Mouse (Mus musculus): ENCODE data around the gene Casp9. TPM values are rescaled to one million over a fixed set of nuclear protein-coding genes. Genes with fewer than 3 reads are reported as not detected.

Gene Casp9
- polyA plus RNA-seq, 1 experiment from 2014 or later: 13.5 TPM

- ATAC-seq: no peak
- Histone ChIP-seq H3K4me2 (no peak overlapping the region), H3K27me3 (replicated peaks) (no peaks in the 10 kb centered on the region), H3K36me3 (peaks cover 56% of the 10 kb centered on the region), H3K9ac (no peak overlapping the region), H3K4me1 (no peaks in the 10 kb centered on the region), H3K4me3 (no peak overlapping the region), H3K9me3 (replicated peaks) (no peaks in the 10 kb centered on the region), H3K27ac (no peak overlapping the region)
- 90% methylated on average over 20 of the region's 20 CpGs for WGBS (ENCODE audit: insufficient replicate concordance)
These were observed 65.1 kb downstream of the Casp9 start for GRCm38 (mm10) chr4:141858501-141858900.

GRCm38 (mm10) chr4:141859351-141859750, 65.9 kb downstream of the Casp9 start:
- 94% methylated on average over 14 of the region's 14 CpGs for WGBS (ENCODE audit: insufficient replicate concordance)
- H3K9ac ChIP-seq: no peak overlapping the region

GRCm38 (mm10) chr4:141860246-141860841, 66.9 kb downstream of the Casp9 start:
- WGBS (ENCODE audit: insufficient replicate concordance): 72% methylated on average over 19 of the region's 19 CpGs

More at GRCm38 (mm10) chr4:141859351-141859750, 65.9 kb downstream of the Casp9 start:
- no peaks in the 10 kb centered on the region for H3K9me3 ChIP-seq (replicated peaks)
- H3K27me3 ChIP-seq (replicated peaks): no peaks in the 10 kb centered on the region
- H3K27ac ChIP-seq: no peak overlapping the region
- H3K4me2 ChIP-seq: no peak overlapping the region
- no peak overlapping the region for H3K4me3 ChIP-seq
- H3K4me1 ChIP-seq: peaks cover 4% of the 10 kb centered on the region; the same call in 1 of the 2 replicates
- peaks cover 65% of the 10 kb centered on the region for H3K36me3 ChIP-seq
- no peak for ATAC-seq

GRCm38 (mm10) chr4:141861591-141862295, 68.3 kb downstream of the Casp9 start:
- H3K9ac ChIP-seq: no peak overlapping the region
- H3K4me1 ChIP-seq: peaks cover 9% of the 10 kb centered on the region
- ATAC-seq: no peak
- no peak overlapping the region for H3K4me2 ChIP-seq
- H3K36me3 ChIP-seq: peaks cover 87% of the 10 kb centered on the region
- H3K9me3 ChIP-seq (replicated peaks): no peaks in the 10 kb centered on the region
- no peak overlapping the region for H3K4me3 ChIP-seq
- 71% methylated on average over 17 of the region's 17 CpGs for WGBS (ENCODE audit: insufficient replicate concordance)
- 0 out of 2 replicates have a peak overlapping the region, but pooled peaks have one; percentile 4 for H3K27ac ChIP-seq
- H3K27me3 ChIP-seq (replicated peaks): no peaks in the 10 kb centered on the region

More at GRCm38 (mm10) chr4:141860246-141860841, 66.9 kb downstream of the Casp9 start:
- peaks cover 4% of the 10 kb centered on the region; the same call in 1 of the 2 replicates for H3K4me1 ChIP-seq
- no peak overlapping the region for H3K27ac ChIP-seq
- no peak for ATAC-seq
- no peak overlapping the region for H3K9ac ChIP-seq
- no peaks in the 10 kb centered on the region for H3K9me3 ChIP-seq (replicated peaks)
- H3K4me2 ChIP-seq: no peak overlapping the region
- no peaks in the 10 kb centered on the region for H3K27me3 ChIP-seq (replicated peaks)
- H3K36me3 ChIP-seq: peaks cover 74% of the 10 kb centered on the region
- no peak overlapping the region for H3K4me3 ChIP-seq

DNA sequence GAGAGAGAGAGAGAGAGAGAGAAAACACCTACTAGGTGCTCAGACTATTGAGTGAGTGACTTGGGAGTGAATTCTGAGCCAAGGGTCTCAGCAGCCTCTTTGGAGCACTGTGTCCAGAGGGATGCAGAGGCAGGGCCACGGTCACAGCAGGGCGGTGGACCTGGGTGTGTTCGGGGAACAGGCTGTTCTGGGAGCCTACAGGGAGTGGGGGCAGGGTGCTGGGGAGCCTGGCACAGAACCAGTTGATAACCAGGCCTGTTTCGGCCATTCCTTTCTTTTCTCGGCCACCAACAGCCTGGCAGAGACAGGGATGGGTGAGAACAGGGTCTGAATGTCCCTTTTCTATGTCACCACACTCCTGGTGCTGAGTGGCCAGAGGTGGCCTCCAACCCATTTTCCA, 69.5 kb downstream of the Casp9 start:
- Histone ChIP-seq H3K27me3 (replicated peaks) (no peaks in the 10 kb centered on the region), H3K4me2 (no peak overlapping the region), H3K9ac (no peak overlapping the region), H3K36me3 (peaks cover 89% of the 10 kb centered on the region), H3K9me3 (replicated peaks) (no peaks in the 10 kb centered on the region), H3K4me1 (peaks cover 17% of the 10 kb centered on the region), H3K4me3 (no peak overlapping the region), H3K27ac (no peak overlapping the region)
- ATAC-seq: no peak
- 87% methylated on average over 5 of the region's 5 CpGs for WGBS (ENCODE audit: insufficient replicate concordance)

GRCm38 (mm10) chr4:141863726-141864280, 70.4 kb downstream of the Casp9 start:
- Histone ChIP-seq H3K4me1 (peaks cover 17% of the 10 kb centered on the region), H3K36me3 (peaks cover 90% of the 10 kb centered on the region), H3K4me2 (no peak overlapping the region), H3K27me3 (replicated peaks) (no peaks in the 10 kb centered on the region), H3K9ac (no peak overlapping the region), H3K9me3 (replicated peaks) (no peaks in the 10 kb centered on the region), H3K27ac (no peak overlapping the region), H3K4me3 (no peak overlapping the region)
- no peak for ATAC-seq
- 83% methylated on average over 7 of the region's 7 CpGs for WGBS (ENCODE audit: insufficient replicate concordance)

- H3K9me3 ChIP-seq (replicated peaks): no peaks in the 10 kb centered on the region
- peaks cover 90% of the 10 kb centered on the region for H3K36me3 ChIP-seq
- no peak overlapping the region for H3K4me2 ChIP-seq
- no peak for ATAC-seq
- WGBS (ENCODE audit: insufficient replicate concordance): 84% methylated on average over 8 of the region's 8 CpGs
- H3K27me3 ChIP-seq (replicated peaks): no peaks in the 10 kb centered on the region
- no peak overlapping the region for H3K27ac ChIP-seq
- H3K9ac ChIP-seq: no peak overlapping the region
- no peak overlapping the region for H3K4me3 ChIP-seq
- peaks cover 22% of the 10 kb centered on the region for H3K4me1 ChIP-seq
These were observed 71.1 kb downstream of the Casp9 start for GRCm38 (mm10) chr4:141864506-141864905.

DNA sequence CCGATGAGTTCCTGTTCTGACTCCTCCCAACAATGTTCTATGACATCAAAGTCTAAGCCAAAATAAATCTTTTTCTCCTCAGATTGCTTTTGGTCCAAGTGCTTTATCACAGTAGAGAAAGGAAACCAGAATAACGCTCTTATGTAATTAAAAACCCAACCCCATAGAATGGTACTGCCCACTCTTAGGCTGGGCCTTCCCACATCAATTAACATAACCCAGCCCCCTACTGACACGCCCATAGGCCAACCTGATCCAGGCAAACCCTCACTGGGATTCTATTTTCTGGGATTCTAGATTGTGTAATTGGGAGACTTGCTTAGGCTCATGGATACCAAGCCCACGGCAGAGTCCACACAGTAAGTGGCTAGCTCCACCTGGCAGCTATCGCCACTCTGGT, 71.6 kb downstream of the Casp9 start:
- Histone ChIP-seq H3K36me3 (peaks cover 89% of the 10 kb centered on the region), H3K27ac (no peak overlapping the region)
- 81% methylated on average over 5 of the region's 5 CpGs for WGBS (ENCODE audit: insufficient replicate concordance)

More for the DNA sequence above, 71.6 kb downstream of the Casp9 start:
- Histone ChIP-seq H3K9ac (no peak overlapping the region), H3K27me3 (replicated peaks) (no peaks in the 10 kb centered on the region), H3K4me2 (no peak overlapping the region), H3K9me3 (replicated peaks) (no peaks in the 10 kb centered on the region), H3K4me3 (no peak overlapping the region), H3K4me1 (peaks cover 27% of the 10 kb centered on the region)
- ATAC-seq: no peak

Other genes starting within 250 kb of the Casp9 start
- gene Fblim1, start 187.5 kb upstream of the Casp9 start, polyA plus RNA-seq (2016; fragmentation: Nextera tagmentation; extraction: Ambion mirVana): 4.0 and 5.3 TPM in 2 replicates
- 3.2 and 3.6 TPM in 2 replicates for gene Tmem82, start 175.0 kb upstream of the Casp9 start, polyA plus RNA-seq (2016; fragmentation: Nextera tagmentation; extraction: Ambion mirVana)
- not detected in 2 replicates for gene Slc25a34, start 169.8 kb upstream of the Casp9 start, polyA plus RNA-seq (2016; fragmentation: Nextera tagmentation; extraction: Ambion mirVana)
- gene Plekhm2, start 128.7 kb upstream of the Casp9 start, polyA plus RNA-seq (2016; fragmentation: Nextera tagmentation; extraction: Ambion mirVana): 1.9 and 2.4 TPM in 2 replicates
- gene Rsc1a1, start 108.0 kb upstream of the Casp9 start, polyA plus RNA-seq (2016; fragmentation: Nextera tagmentation; extraction: Ambion mirVana): 0.74 TPM in 1 of 2 replicates, not detected in the other
- gene Ddi2, start 70.2 kb upstream of the Casp9 start, polyA plus RNA-seq (2016; fragmentation: Nextera tagmentation; extraction: Ambion mirVana): 28.0 and 28.6 TPM in 2 replicates
- gene Agmat, start 46.9 kb upstream of the Casp9 start, polyA plus RNA-seq (2016; fragmentation: Nextera tagmentation; extraction: Ambion mirVana): 16.0 and 16.3 TPM in 2 replicates
- 3.1 and 3.2 TPM in 2 replicates for gene Dnajc16, start 2.7 kb upstream of the Casp9 start, polyA plus RNA-seq (2016; fragmentation: Nextera tagmentation; extraction: Ambion mirVana)
- not detected in 2 replicates for gene Cela2a, start 32.5 kb downstream of the Casp9 start, polyA plus RNA-seq (2016; fragmentation: Nextera tagmentation; extraction: Ambion mirVana)
- not detected in 2 replicates for gene Ctrc, start 52.7 kb downstream of the Casp9 start, polyA plus RNA-seq (2016; fragmentation: Nextera tagmentation; extraction: Ambion mirVana)
- gene Efhd2, start 81.3 kb downstream of the Casp9 start, polyA plus RNA-seq (2016; fragmentation: Nextera tagmentation; extraction: Ambion mirVana): 75.0 and 75.6 TPM in 2 replicates
- 0.61 and 0.96 TPM in 2 replicates for gene Fhad1, start 221.5 kb downstream of the Casp9 start, polyA plus RNA-seq (2016; fragmentation: Nextera tagmentation; extraction: Ambion mirVana)

Measured in liver, embryonic 12.5 days (tissue).